Mouse (Mus musculus) intestine, embryonic 15.5 days (tissue): ENCODE data around the gene Scfd2. TPM values are rescaled to one million over a fixed set of nuclear protein-coding genes. Genes with fewer than 3 reads are reported as not detected.

ENCODE experiments used
- ATAC-seq: fragments of 200-750 bp; cut with Nextera tagmentation; 2 replicates; pipeline ENCODE4 v1.8.0; 2017; ENCODE audit warnings: moderate TSS enrichment, moderate library complexity
- H3K27ac ChIP-seq: fragments of 300-500 bp; sonication (generic); 2 replicates; pipeline ENCODE4 v1.5.1; 2015; ENCODE audit warnings: mild to moderate bottlenecking, inconsistent platforms
- H3K27me3 ChIP-seq: fragments of 300-500 bp; sonication (generic); replicated peaks from 2 replicates; pipeline ENCODE4 v1.6.1; 2015; ENCODE audit warnings: inconsistent platforms
- H3K36me3 ChIP-seq: fragments of 300-500 bp; sonication (generic); 2 replicates; pipeline ENCODE4 v1.6.1; 2015; ENCODE audit warnings: inconsistent platforms
- H3K4me1 ChIP-seq: fragments of 300-500 bp; sonication (generic); replicated peaks from 2 replicates; pipeline ENCODE4 v1.6.1; 2015; ENCODE audit warnings: inconsistent platforms
- H3K4me2 ChIP-seq: fragments of 300-500 bp; sonication (generic); replicated peaks from 2 replicates; pipeline ENCODE4 v1.6.1; 2015; ENCODE audit warnings: mild to moderate bottlenecking, inconsistent platforms
- H3K4me3 ChIP-seq: fragments of 300-500 bp; sonication (generic); replicated peaks from 2 replicates; pipeline ENCODE4 v1.5.1; 2015; ENCODE audit warnings: inconsistent platforms
- H3K9ac ChIP-seq: fragments of 300-500 bp; sonication (generic); 2 replicates; pipeline ENCODE4 v1.6.1; 2015; ENCODE audit warnings: inconsistent platforms
- H3K9me3 ChIP-seq: fragments of 300-500 bp; sonication (generic); 2 replicates; pipeline ENCODE4 v1.6.1; 2016; ENCODE audit warnings: inconsistent platforms
- WGBS: fragments of 180-500 bp; shearing (Covaris S2); methylation state at CpG from one replicate; pipeline ENCODE4 v1.1.7; 2015; 5-methylcytosine and 5-hydroxymethylcytosine counted together
- polyA plus RNA-seq: library from polyadenylated mRNA; unstranded; fragments of >200 nt; fragmentation: Nextera tagmentation; extraction: Ambion mirVana; gene quantifications from 2 replicates; pipeline ENCODE4 v1.2.1, GENCODE M21; 2015

The Scfd2 gene
- polyA plus RNA-seq, 1 experiment from 2014 or later = 17.2 TPM

DNA sequence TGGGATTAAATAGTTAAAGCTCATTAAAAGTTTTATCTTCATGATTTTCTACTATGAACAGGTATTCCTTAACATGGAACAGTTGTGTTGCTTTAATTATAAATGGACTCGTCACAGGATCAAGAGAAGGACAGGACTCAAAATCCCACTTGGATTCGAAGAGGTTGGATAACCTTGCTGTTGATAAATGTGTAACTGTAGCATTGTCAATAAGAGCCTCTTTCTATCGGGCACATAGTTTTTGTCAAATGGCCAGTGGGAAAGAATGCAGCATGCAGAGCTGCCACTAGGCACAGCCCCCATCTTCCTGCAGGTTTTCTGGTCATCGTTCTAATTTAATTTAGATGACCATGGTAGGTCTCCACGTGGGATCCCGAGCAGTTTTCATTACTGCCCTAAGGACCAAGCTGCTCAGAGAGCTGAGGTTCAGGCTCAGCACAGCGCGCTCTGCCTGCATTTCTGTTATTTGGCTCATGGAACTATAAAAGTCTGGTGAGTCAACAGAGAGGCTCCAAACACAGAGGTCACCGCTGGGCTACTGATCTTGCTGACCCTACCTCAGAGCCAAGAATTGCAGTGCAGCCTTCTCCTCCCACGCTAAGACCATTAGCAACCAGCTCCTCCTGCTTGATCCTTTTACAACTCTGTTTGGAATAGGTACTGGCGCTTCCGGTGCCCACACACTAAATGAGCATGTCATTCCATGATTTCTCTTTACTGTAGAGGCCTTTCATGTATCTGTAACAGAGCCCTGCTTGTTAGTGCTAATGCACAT lies 215.9 kb downstream of the Scfd2 start:
- H3K9me3 ChIP-seq = no peaks in the 10 kb centered on the region
- H3K36me3 ChIP-seq = no peaks in the 10 kb centered on the region
- H3K27me3 ChIP-seq = no peaks in the 10 kb centered on the region; the same call in 1 of the 2 replicates
- WGBS = 38% methylated on average over 12 of the region's 12 CpGs
- no peak overlapping the region for H3K9ac ChIP-seq
- H3K4me1 ChIP-seq = no peaks in the 10 kb centered on the region
- ATAC-seq = no peak
- H3K4me2 ChIP-seq = no peak overlapping the region
- no peak overlapping the region for H3K4me3 ChIP-seq
- H3K27ac ChIP-seq = no peak overlapping the region

DNA sequence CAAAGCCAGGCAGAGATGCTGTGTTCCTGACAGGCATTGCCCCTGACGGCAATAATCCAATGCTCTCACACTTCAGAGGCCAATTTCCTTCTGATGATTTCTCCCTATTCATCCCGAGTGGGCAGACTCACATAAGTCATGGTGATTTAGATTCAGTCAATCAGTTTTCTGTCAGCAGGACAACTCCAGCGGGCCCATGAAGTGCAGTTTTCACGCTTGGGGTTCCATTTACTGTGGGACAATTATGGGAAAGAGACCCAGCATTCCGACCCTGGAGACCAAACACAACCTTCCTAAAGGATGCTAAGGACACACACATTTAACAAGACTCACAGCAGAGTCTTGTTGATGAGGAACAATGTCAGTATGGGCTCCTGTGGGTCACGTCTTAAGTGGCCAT lies 217.1 kb downstream of the Scfd2 start:
- no peaks in the 10 kb centered on the region for H3K4me1 ChIP-seq
- no peaks in the 10 kb centered on the region for H3K9me3 ChIP-seq
- 81% methylated on average over 6 of the region's 6 CpGs for WGBS
- H3K4me2 ChIP-seq = no peak overlapping the region
- H3K9ac ChIP-seq = no peak overlapping the region
- ATAC-seq = no peak
- no peak overlapping the region for H3K27ac ChIP-seq
- H3K27me3 ChIP-seq = no peaks in the 10 kb centered on the region; the same call in 1 of the 2 replicates
- no peaks in the 10 kb centered on the region for H3K36me3 ChIP-seq
- no peak overlapping the region for H3K4me3 ChIP-seq

DNA sequence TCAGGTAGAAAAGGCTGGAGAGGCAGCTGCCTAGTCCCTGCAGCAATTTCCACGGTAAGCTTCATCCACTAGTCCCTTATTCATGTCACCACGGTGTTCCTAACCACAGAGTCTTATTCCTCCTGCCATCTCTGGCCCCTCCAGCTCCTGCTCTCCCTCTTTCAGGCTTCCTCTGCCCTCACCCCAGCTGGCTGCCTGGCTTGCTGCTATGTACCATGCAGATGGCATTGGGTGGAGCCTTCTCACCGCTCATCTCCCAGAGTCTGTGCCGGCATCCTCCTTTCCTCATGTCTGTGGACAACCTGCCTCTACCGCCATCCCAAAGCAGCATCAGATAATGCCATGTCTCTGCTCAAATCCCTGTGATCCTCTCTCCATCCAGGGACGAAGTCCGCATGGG lies 218.0 kb downstream of the Scfd2 start:
- H3K27me3 ChIP-seq = no peaks in the 10 kb centered on the region; the same call in 1 of the 2 replicates
- H3K4me2 ChIP-seq = no peak overlapping the region
- H3K36me3 ChIP-seq = no peaks in the 10 kb centered on the region
- no peak overlapping the region for H3K4me3 ChIP-seq
- H3K4me1 ChIP-seq = no peaks in the 10 kb centered on the region
- no peak for ATAC-seq
- H3K9me3 ChIP-seq = no peaks in the 10 kb centered on the region
- no peak overlapping the region for H3K9ac ChIP-seq
- no peak overlapping the region for H3K27ac ChIP-seq
- 89% methylated on average over 7 of the region's 7 CpGs for WGBS

DNA sequence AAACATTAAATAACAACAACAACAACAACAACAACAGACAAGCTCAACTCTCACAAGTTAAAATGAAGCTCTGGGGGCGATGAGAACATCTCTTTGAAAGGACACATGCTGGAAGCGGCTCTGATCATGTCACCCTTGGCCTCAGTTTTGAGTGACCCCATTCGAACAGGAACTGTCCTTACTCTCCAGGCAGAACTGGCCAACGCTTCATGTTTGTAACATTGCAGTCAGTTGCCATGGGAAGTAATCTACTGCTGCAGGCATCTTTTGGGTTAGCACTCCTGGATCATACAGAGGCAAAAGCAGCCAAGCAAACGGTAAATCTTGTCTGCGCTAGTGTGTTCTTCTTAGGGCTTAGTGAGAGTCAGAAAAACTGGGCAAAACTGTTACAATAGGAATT lies 219.7 kb downstream of the Scfd2 start:
- Histone ChIP-seq H3K4me3 (no peak overlapping the region), H3K9me3 (no peaks in the 10 kb centered on the region), H3K27me3 (no peaks in the 10 kb centered on the region; the same call in 1 of the 2 replicates), H3K27ac (no peak overlapping the region), H3K4me1 (no peaks in the 10 kb centered on the region), H3K36me3 (no peaks in the 10 kb centered on the region), H3K9ac (no peak overlapping the region), H3K4me2 (no peak overlapping the region)
- WGBS = 57% methylated on average over 6 of the region's 6 CpGs
- no peak for ATAC-seq

DNA sequence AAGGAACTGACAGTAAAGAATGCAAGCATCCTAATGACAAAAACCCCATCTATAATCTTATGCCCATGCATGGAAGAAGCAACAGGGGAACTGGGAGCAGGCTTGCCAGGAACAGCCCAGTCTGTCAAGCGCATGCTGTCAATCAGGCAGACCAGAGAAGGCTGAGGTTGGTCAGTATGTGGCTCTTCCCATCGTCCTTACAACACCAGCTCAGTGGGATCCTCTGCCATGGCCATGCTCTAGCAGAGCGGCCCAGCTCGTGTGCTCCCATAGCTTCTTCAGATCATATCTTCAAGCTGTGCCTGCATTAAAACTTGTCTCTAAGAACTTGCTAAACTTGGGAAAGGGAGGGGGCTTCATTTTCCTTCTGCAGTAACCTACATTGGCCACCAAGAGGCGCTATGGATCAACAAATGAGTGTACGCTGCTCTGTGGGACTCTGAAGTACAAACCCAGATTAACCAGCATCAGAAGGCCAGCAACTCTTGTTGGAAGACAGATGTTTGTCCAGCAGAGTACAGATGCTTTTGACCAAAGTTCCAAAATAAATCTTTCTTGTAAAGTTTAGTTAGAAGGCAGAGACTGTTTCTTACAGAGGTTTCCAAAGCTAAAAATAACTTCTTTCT lies 220.2 kb downstream of the Scfd2 start:
- no peak for ATAC-seq
- Histone ChIP-seq H3K4me2 (no peak overlapping the region), H3K27me3 (no peaks in the 10 kb centered on the region; the same call in 1 of the 2 replicates), H3K36me3 (no peaks in the 10 kb centered on the region), H3K9ac (no peak overlapping the region), H3K27ac (no peak overlapping the region), H3K4me3 (no peak overlapping the region), H3K9me3 (no peaks in the 10 kb centered on the region), H3K4me1 (no peaks in the 10 kb centered on the region)
- WGBS = 33% methylated on average over 6 of the region's 6 CpGs

DNA sequence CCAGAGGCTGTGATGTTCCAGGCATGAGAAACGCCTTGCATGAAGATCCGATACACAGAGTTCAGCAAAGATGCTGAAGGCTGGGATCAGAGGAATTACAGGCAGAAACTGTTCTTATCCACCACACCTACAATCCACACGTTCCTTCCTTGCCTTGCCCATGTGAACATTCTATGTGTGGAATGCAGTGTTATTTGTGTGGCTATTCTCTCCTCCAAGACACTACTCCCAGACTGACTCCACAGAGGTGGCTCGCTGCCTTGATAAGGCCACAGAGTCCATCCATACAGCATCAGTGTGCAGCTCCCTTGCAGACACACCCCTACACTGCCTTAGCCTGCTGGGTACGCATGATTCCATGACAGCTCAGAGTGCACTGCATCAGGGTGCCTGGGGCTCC lies 221.5 kb downstream of the Scfd2 start:
- Histone ChIP-seq H3K4me1 (0 out of 2 replicates have a peak, but pooled peaks cover 3% of the 10 kb centered on the region), H3K27ac (no peak overlapping the region), H3K27me3 (no peaks in the 10 kb centered on the region; the same call in 1 of the 2 replicates), H3K9ac (no peak overlapping the region; the same call in 1 of the 2 replicates), H3K4me2 (no peak overlapping the region), H3K9me3 (no peaks in the 10 kb centered on the region), H3K36me3 (no peaks in the 10 kb centered on the region), H3K4me3 (no peak overlapping the region)
- WGBS = 73% methylated on average over 5 of the region's 5 CpGs
- no peak for ATAC-seq

DNA sequence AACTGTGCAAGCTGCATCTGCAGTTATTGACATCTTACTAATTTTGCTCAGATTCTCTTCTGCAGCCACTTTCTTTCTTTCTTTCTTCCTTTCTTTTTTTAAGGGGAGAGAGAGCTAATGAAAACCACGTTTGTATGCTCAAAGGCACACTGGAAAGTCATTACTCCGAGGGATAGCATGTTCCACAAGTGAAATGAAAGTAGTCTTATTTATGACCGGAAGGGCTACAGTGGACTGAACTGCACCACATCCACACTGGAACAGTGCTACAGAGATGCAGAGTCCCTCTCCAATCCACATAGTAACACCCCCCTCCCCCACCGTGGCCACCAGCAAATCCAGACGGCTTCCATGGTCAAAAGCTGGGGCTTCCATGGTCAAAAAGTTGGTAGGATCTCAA lies 224.3 kb downstream of the Scfd2 start:
- ATAC-seq = no peak
- Histone ChIP-seq H3K36me3 (no peaks in the 10 kb centered on the region), H3K9ac (no peak overlapping the region), H3K9me3 (no peaks in the 10 kb centered on the region), H3K27me3 (no peaks in the 10 kb centered on the region), H3K27ac (no peak overlapping the region), H3K4me3 (no peak overlapping the region), H3K4me1 (0 out of 2 replicates have a peak, but pooled peaks cover 3% of the 10 kb centered on the region), H3K4me2 (no peak overlapping the region)
- 82% methylated on average over 5 of the region's 5 CpGs for WGBS

DNA sequence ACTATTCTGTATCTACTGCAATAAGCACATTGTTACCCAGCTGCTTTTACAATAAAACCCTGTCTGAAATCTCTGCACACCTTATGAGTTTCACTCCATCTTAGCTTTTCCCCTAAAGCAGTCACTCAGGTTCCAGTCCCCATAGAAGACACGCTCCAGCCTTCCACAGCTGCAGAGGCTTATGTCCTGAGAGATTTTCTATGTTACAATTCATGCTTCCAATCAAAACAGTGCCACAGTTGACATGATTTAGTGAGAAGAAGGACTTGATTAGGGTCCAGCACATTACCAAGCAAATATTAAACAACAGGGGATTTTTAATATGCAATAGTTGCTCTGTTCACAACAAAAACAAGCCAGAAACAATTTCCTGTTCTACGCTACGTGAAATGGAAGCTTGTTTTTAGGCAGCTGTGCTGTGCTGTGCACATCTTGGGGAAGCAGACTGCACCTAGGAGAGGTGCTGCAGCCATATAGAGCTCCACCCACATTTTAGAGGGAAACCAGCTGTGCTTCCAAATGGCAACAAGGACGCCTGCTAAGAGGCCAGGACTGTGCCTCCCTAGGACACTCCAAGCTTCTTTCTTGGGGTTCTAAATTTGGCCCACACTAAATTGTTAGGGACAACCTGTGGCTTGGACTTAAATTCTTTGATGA lies 225.9 kb downstream of the Scfd2 start:
- Histone ChIP-seq H3K4me2 (no peak overlapping the region), H3K27ac (no peak overlapping the region; the same call in 1 of the 2 replicates), H3K9ac (no peak overlapping the region), H3K27me3 (no peaks in the 10 kb centered on the region), H3K9me3 (no peaks in the 10 kb centered on the region), H3K36me3 (no peaks in the 10 kb centered on the region), H3K4me1 (0 out of 2 replicates have a peak, but pooled peaks cover 3% of the 10 kb centered on the region), H3K4me3 (no peak overlapping the region)
- no peak for ATAC-seq
- WGBS = 49% methylated on average over 4 of the region's 4 CpGs

DNA sequence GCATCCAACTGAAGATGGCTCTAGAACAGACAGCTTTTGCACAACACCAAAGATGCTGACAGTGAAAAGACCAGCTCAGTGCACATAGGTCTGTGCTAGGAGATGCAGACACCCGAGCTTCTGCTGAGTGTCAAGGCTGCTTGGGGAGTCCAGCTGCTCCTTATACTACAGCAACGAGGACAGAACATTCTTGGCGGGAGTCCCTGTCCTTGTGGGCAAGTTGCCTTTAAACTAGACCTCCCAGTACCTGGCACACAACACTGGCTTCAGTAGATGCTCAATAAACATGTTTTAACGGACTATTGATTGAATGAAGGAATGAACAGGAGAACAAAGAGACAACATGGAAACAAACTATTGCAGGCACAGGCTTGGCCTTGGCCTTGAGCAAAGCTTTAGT lies 226.8 kb downstream of the Scfd2 start:
- no peak overlapping the region; the same call in 1 of the 2 replicates for H3K27ac ChIP-seq
- no peak overlapping the region for H3K9ac ChIP-seq
- no peaks in the 10 kb centered on the region for H3K9me3 ChIP-seq
- H3K4me3 ChIP-seq = no peak overlapping the region
- ATAC-seq = no peak
- H3K4me1 ChIP-seq = 0 out of 2 replicates have a peak, but pooled peaks cover 3% of the 10 kb centered on the region
- no peak overlapping the region for H3K4me2 ChIP-seq
- H3K27me3 ChIP-seq = no peaks in the 10 kb centered on the region
- 45% methylated on average over 4 of the region's 4 CpGs for WGBS
- H3K36me3 ChIP-seq = no peaks in the 10 kb centered on the region

DNA sequence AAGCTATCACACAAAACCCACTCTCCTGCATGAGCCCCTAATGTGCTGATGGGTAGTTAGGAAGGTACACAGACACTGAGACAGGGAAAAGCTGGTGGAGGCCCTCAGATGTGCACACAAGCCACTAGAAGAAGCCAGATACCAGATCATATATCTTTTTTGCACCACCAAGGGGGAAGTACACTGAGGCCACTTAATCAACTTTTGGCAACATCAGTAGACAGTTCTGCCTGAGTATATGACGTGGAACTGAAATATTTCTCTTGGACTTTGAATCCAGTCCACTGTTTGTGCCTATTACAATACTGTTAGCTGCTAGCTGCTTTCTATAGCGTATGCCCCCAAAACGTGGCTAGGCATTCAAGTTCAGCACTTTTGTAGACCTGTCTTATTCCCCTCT lies 229.2 kb downstream of the Scfd2 start:
- Histone ChIP-seq H3K4me2 (no peak overlapping the region), H3K27ac (no peak overlapping the region), H3K9ac (no peak overlapping the region), H3K27me3 (no peaks in the 10 kb centered on the region), H3K4me3 (no peak overlapping the region), H3K9me3 (no peaks in the 10 kb centered on the region), H3K36me3 (no peaks in the 10 kb centered on the region), H3K4me1 (0 out of 2 replicates have a peak, but pooled peaks cover 3% of the 10 kb centered on the region)
- no peak for ATAC-seq
- 70% methylated on average over 3 of the region's 3 CpGs for WGBS

DNA sequence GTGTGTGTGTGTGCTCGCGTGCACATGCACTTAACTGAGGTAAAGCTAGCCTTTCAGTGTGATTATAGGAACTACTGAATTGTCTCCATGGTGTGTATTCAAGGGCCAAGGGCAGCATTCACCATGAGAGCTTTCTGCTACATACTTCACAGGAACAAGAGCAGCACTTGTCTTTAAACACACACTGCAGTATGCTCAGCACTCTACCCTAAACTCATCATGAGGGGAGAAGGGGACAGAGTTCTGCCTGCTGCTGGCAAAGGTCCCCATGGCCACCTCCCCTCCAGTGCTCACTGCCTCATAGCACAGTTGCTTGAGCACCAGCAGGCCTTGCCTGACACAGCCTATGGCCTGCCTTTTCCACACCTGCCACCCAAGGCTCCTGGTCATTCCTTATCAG lies 230.1 kb downstream of the Scfd2 start:
- Histone ChIP-seq H3K9me3 (no peaks in the 10 kb centered on the region), H3K4me3 (no peak overlapping the region), H3K36me3 (no peaks in the 10 kb centered on the region), H3K4me1 (0 out of 2 replicates have a peak, but pooled peaks cover 3% of the 10 kb centered on the region), H3K4me2 (no peak overlapping the region), H3K27ac (no peak overlapping the region), H3K9ac (no peak overlapping the region), H3K27me3 (no peaks in the 10 kb centered on the region)
- no peak for ATAC-seq
- WGBS = 82% methylated on average over 2 of the region's 2 CpGs

DNA sequence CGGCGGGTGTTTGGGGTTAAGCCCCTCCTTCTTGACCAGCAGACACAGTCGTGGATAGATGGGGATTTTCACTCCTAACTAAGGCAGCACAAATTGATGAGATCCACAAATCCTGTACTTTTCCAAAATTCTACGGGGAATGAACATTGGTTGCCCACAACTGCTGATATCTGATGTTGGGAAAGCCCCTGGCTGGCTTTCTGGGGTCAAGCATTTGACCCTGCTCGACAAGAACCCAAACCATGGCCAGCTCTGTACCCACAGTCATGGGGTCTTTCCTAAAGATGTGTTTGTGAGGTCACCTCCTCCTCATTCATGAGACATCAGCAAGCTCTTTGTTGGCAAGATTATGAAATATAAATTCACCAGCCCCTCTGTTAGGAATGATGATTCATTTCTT lies 230.6 kb downstream of the Scfd2 start:
- Histone ChIP-seq H3K9ac (no peak overlapping the region), H3K4me3 (no peak overlapping the region), H3K27me3 (no peaks in the 10 kb centered on the region), H3K27ac (no peak overlapping the region), H3K4me2 (no peak overlapping the region), H3K36me3 (no peaks in the 10 kb centered on the region), H3K9me3 (no peaks in the 10 kb centered on the region), H3K4me1 (0 out of 2 replicates have a peak, but pooled peaks cover 3% of the 10 kb centered on the region)
- no peak for ATAC-seq
- 57% methylated on average over 5 of the region's 5 CpGs for WGBS
